Mouse (Mus musculus) mouse trophoblast stem cell (cell line): Measurements from ENCODE around the gene AI464131.

Experiments
- in situ Hi-C, 2 experiments: fragments of 300-500 bp; cut with MseI, MboI; formaldehyde crosslinking; loops; 2 replicates in 1 of 2; 3 replicates in 1 of 2; pipeline ENCODE4 v1.15.1; 2025

AI464131 gene

GRCm38 (mm10) chr4:41502986-41503412, at the start of gene AI464131:
AI464131 (minus strand) TSS chr4:41503076.
- in situ Hi-C loops = no loop called here

GRCm38 (mm10) chr4:41552529-41552928, 49.7 kb upstream of the AI464131 start:
- in situ Hi-C loops = loop anchor here (10.0 kb wide), 1 partner anchor 152 kb away; no protein-coding TSS in a partner anchor

- in situ Hi-C loops = no loop called here
These were observed 44.2 kb upstream of the AI464131 start for GRCm38 (mm10) chr4:41547086-41547485.

GRCm38 (mm10) chr4:41545985-41546384, 43.1 kb upstream of the AI464131 start:
- in situ Hi-C loops = no loop called here

GRCm38 (mm10) chr4:41542136-41542535, 39.3 kb upstream of the AI464131 start:
- in situ Hi-C loops = no loop called here

- in situ Hi-C loops = no loop called here
These were observed 32.0 kb upstream of the AI464131 start for GRCm38 (mm10) chr4:41534866-41535265.

- in situ Hi-C loops = no loop called here
These were observed 29.5 kb upstream of the AI464131 start for GRCm38 (mm10) chr4:41532420-41532819.

- in situ Hi-C loops = no loop called here
These were observed 25.1 kb upstream of the AI464131 start for GRCm38 (mm10) chr4:41527996-41528395.

GRCm38 (mm10) chr4:41527076-41527475, 24.2 kb upstream of the AI464131 start:
- in situ Hi-C loops = no loop called here

GRCm38 (mm10) chr4:41526553-41526952, 23.7 kb upstream of the AI464131 start:
- in situ Hi-C loops = no loop called here

- in situ Hi-C loops = loop anchor here in 1 of 2 experiments (5.0 kb wide), 1 partner anchor 87 kb away; no protein-coding TSS in a partner anchor
These were observed 22.0 kb upstream of the AI464131 start for GRCm38 (mm10) chr4:41524829-41525228.

GRCm38 (mm10) chr4:41523839-41524238, 21.0 kb upstream of the AI464131 start:
- in situ Hi-C loops = loop anchor here in 1 of 2 experiments (5.0 kb wide), 1 partner anchor 88 kb away; no protein-coding TSS in a partner anchor

- in situ Hi-C loops = loop anchor here in 1 of 2 experiments (5.0 kb wide), 1 partner anchor 90 kb away; no protein-coding TSS in a partner anchor
These were observed 19.9 kb upstream of the AI464131 start for GRCm38 (mm10) chr4:41522788-41523187.

GRCm38 (mm10) chr4:41522136-41522535, 19.3 kb upstream of the AI464131 start:
- in situ Hi-C loops = loop anchor here in 1 of 2 experiments (5.0 kb wide), 1 partner anchor 90 kb away; no protein-coding TSS in a partner anchor

GRCm38 (mm10) chr4:41520641-41521040, 17.8 kb upstream of the AI464131 start:
- in situ Hi-C loops = loop anchor here in 1 of 2 experiments (5.0 kb wide), 1 partner anchor 92 kb away; no protein-coding TSS in a partner anchor

GRCm38 (mm10) chr4:41519195-41519594, 16.3 kb upstream of the AI464131 start:
- in situ Hi-C loops = no loop called here

GRCm38 (mm10) chr4:41518349-41518748, 15.5 kb upstream of the AI464131 start:
- in situ Hi-C loops = no loop called here

GRCm38 (mm10) chr4:41517233-41517632, 14.4 kb upstream of the AI464131 start, which contains the start of gene 1110017D15Rik:
1110017D15Rik (minus strand) TSS chr4:41517333.
- in situ Hi-C loops = no loop called here

- in situ Hi-C loops = no loop called here
These were observed 10.8 kb upstream of the AI464131 start for GRCm38 (mm10) chr4:41513714-41514113.

GRCm38 (mm10) chr4:41513309-41513708, 10.4 kb upstream of the AI464131 start:
- in situ Hi-C loops = no loop called here

- in situ Hi-C loops = loop anchor here in 1 of 2 experiments (5.0 kb wide), 1 partner anchor 41 kb away; the partner anchor contains the start of gene Nudt2
These were observed 5.1 kb upstream of the AI464131 start for GRCm38 (mm10) chr4:41507998-41508397.

- in situ Hi-C loops = loop anchor here in 1 of 2 experiments (5.0 kb wide), 1 partner anchor 40 kb away; the partner anchor contains the start of gene Nudt2
These were observed 4.5 kb upstream of the AI464131 start for GRCm38 (mm10) chr4:41507326-41507924.

GRCm38 (mm10) chr4:41506906-41507305, 4.0 kb upstream of the AI464131 start:
- in situ Hi-C loops = loop anchor here in 1 of 2 experiments (5.0 kb wide), 1 partner anchor 40 kb away; the partner anchor contains the start of gene Nudt2
